Mouse (Mus musculus) G1E (cell line): ENCODE measurements around the gene Rab3il1. TPM values are rescaled to one million over a fixed set of nuclear protein-coding genes. Genes with fewer than 3 reads are reported as not detected.
A peak's percentile ranks its signal among the peaks of the same experiment; 100 is the strongest.

ENCODE experiments used
- ATAC-seq: 2 replicates; pipeline ENCODE4 v1.8.0; 2016; ENCODE audit warnings: mild to moderate bottlenecking; ENCODE audit not compliant: insufficient number of reproducible peaks, poor library complexity, low FRiP score, severe bottlenecking; ENCODE audit errors: extremely low read depth
- DNase-seq: peaks from one replicate; pipeline ENCODE4 v3.0.0; 2012; ENCODE audit warnings: low spot score
- H3K27me3 ChIP-seq: 2 replicates; pipeline ENCODE4 v1.6.1; 2012; ENCODE audit warnings: mild to moderate bottlenecking, low read length, inconsistent platforms; ENCODE audit not compliant: insufficient read depth
- H3K36me3 ChIP-seq: replicated peaks from 2 replicates; pipeline ENCODE3; 2012; ENCODE audit warnings: mild to moderate bottlenecking, inconsistent platforms
- H3K4me1 ChIP-seq: 2 replicates; pipeline ENCODE4 v1.6.1; 2012; ENCODE audit warnings: low read depth, low read length, inconsistent platforms, mixed read lengths; ENCODE audit not compliant: insufficient read depth
- H3K4me3 ChIP-seq: 2 replicates; pipeline ENCODE4 v1.5.1; 2012; ENCODE audit warnings: low read depth, mild to moderate bottlenecking, inconsistent platforms, low read length, moderate library complexity, mixed read lengths
- H3K9me3 ChIP-seq: replicated peaks from 2 replicates; pipeline ENCODE4 v1.6.1; 2012; ENCODE audit warnings: inconsistent platforms
- CTCF ChIP-seq: IDR thresholded peaks from 2 replicates; pipeline ENCODE4 v1.5.1; 2012; ENCODE audit warnings: low read depth, low read length, inconsistent platforms, mixed read lengths
- GATA1 ChIP-seq: IDR thresholded peaks from 2 replicates; pipeline ENCODE4 v1.6.1; 2012; ENCODE audit warnings: borderline replicate concordance, low read length, inconsistent platforms, mixed read lengths
- GATA2 ChIP-seq: IDR thresholded peaks from 2 replicates; pipeline ENCODE4 v1.6.1; 2012; ENCODE audit warnings: low read depth, low read length, inconsistent platforms, borderline replicate concordance
- POLR2AphosphoS5 ChIP-seq: IDR thresholded peaks from 2 replicates; pipeline ENCODE4 v1.6.1; 2012; ENCODE audit warnings: low read depth, low read length, inconsistent platforms; ENCODE audit not compliant: insufficient replicate concordance
- TAL1 ChIP-seq: conservative IDR thresholded peaks from 2 replicates; pipeline ENCODE4 v1.6.1; 2012; ENCODE audit warnings: low read depth, low read length, inconsistent platforms, mixed read lengths
- polyA plus RNA-seq: library from polyadenylated mRNA; stranded (reverse); fragments of >175 nt; gene quantifications from 2 replicates; pipeline ENCODE4 v1.2.3, GENCODE M21; 2012
- total RNA-seq, 2 experiments: library from RNA; stranded (forward) in 1 of 2; stranded (reverse) in 1 of 2; fragments of 200-1000 nt in 1 of 2; fragments of >200 nt in 1 of 2; fragmentation: Nextera tagmentation in 1 of 2; gene quantifications; 2 replicates each; pipeline ENCODE4 v1.2.3; 2014 to 2017

The Rab3il1 gene
- total and polyA plus RNA-seq, 3 experiments: 2.7 to 25.4 (median 4.2) TPM

- Histone ChIP-seq H3K4me1 (peaks cover 74% of the 10 kb centered on the region), H3K36me3 (peaks cover 22% of the 10 kb centered on the region)
These were observed 36.9 kb downstream of the Rab3il1 start for GRCm38 (mm10) chr19:10038364-10038763.

GRCm38 (mm10) chr19:10038910-10039309 is 37.4 kb downstream of the Rab3il1 start:
- H3K27me3 ChIP-seq: no peaks in the 10 kb centered on the region
- TF ChIP-seq TAL1 (no peak), GATA2 (no peak), POLR2AphosphoS5 (no peak), GATA1 (no peak), CTCF (no peak)
- no peaks in the 10 kb centered on the region for H3K9me3 ChIP-seq
- no peak overlapping the region for H3K4me3 ChIP-seq
- no peak for DNase-seq
- peaks cover 79% of the 10 kb centered on the region for H3K4me1 ChIP-seq
- H3K36me3 ChIP-seq: peaks cover 25% of the 10 kb centered on the region
- no peak for ATAC-seq

More at GRCm38 (mm10) chr19:10038364-10038763, 36.9 kb downstream of the Rab3il1 start:
- TF ChIP-seq TAL1: no peak
- TF ChIP-seq POLR2AphosphoS5: no peak
- no peak for TF ChIP-seq CTCF
- no peak for TF ChIP-seq GATA2
- TF ChIP-seq GATA1: no peak
- Histone ChIP-seq H3K4me3 (no peak overlapping the region), H3K9me3 (no peaks in the 10 kb centered on the region), H3K27me3 (no peaks in the 10 kb centered on the region)
- no peak for DNase-seq
- no peak for ATAC-seq

GRCm38 (mm10) chr19:10039615-10040014 is 38.1 kb downstream of the Rab3il1 start:
- Histone ChIP-seq H3K9me3 (no peaks in the 10 kb centered on the region), H3K4me3 (no peak overlapping the region), H3K27me3 (no peaks in the 10 kb centered on the region), H3K36me3 (peaks cover 25% of the 10 kb centered on the region), H3K4me1 (peaks cover 83% of the 10 kb centered on the region)
- ATAC-seq (no peak), DNase-seq (no peak)
- no peak for TF ChIP-seq GATA2
- TF ChIP-seq POLR2AphosphoS5: no peak
- no peak for TF ChIP-seq GATA1
- no peak for TF ChIP-seq CTCF
- no peak for TF ChIP-seq TAL1

GRCm38 (mm10) chr19:10040866-10041387 is 39.5 kb downstream of the Rab3il1 start:
- DNase-seq (no peak), ATAC-seq (no peak)
- peak overlapping the region; percentile 85 for H3K4me3 ChIP-seq
- H3K4me1 ChIP-seq: peaks cover 86% of the 10 kb centered on the region
- no peak for TF ChIP-seq POLR2AphosphoS5
- no peak for TF ChIP-seq TAL1
- no peak for TF ChIP-seq GATA1
- TF ChIP-seq CTCF: no peak
- H3K9me3 ChIP-seq: no peaks in the 10 kb centered on the region
- H3K27me3 ChIP-seq: no peaks in the 10 kb centered on the region
- peaks cover 23% of the 10 kb centered on the region for H3K36me3 ChIP-seq

GRCm38 (mm10) chr19:10041388-10042148 is 40.1 kb downstream of the Rab3il1 start, which contains the start of gene Fads3:
TSS of gene Fads3 (plus strand) at chr19:10041569.
- Histone ChIP-seq H3K36me3 (peaks cover 29% of the 10 kb centered on the region), H3K4me1 (peaks cover 86% of the 10 kb centered on the region), H3K9me3 (no peaks in the 10 kb centered on the region), H3K27me3 (no peaks in the 10 kb centered on the region), H3K4me3 (peak within 1 kb of the TSS; percentile 85)
- peak; percentile 67 for DNase-seq
- ATAC-seq: 0 out of 2 replicates have a peak, but pooled peaks have one; percentile 18
- TF ChIP-seq CTCF (no peak), POLR2AphosphoS5 (no peak), GATA2 (no peak), TAL1 (no peak), GATA1 (no peak)

- Histone ChIP-seq H3K27me3 (no peaks in the 10 kb centered on the region), H3K4me3 (peak overlapping the region; percentile 85), H3K9me3 (no peaks in the 10 kb centered on the region), H3K4me1 (peaks cover 86% of the 10 kb centered on the region), H3K36me3 (peaks cover 36% of the 10 kb centered on the region)
- DNase-seq (peak; percentile 47), ATAC-seq (peak; percentile 47)
- peak; percentile 61 for TF ChIP-seq TAL1
- TF ChIP-seq CTCF: no peak
These were observed 40.8 kb downstream of the Rab3il1 start for GRCm38 (mm10) chr19:10042232-10042631.
